Mouse (Mus musculus) intestine, postnatal 0 days (tissue): ENCODE results near the gene Polr3e. TPM values are rescaled to one million over a fixed set of nuclear protein-coding genes. Genes with fewer than 3 reads are reported as not detected.
A peak's percentile ranks its signal among the peaks of the same experiment; 100 is the strongest.
"Not testable (repeated sequence)": the region's sequence is repeated elsewhere in the genome, so short reads cannot be mapped to it uniquely, and the experiment has no call there.

Experiments
- ATAC-seq: fragments of 200-750 bp; cut with Nextera tagmentation; 2 replicates; pipeline ENCODE4 v1.8.0; 2017; ENCODE audit warnings: mild to moderate bottlenecking, moderate TSS enrichment, moderate library complexity
- H3K27ac ChIP-seq: fragments of 300-500 bp; sonication (generic); 2 replicates; pipeline ENCODE4 v1.5.1; 2014; ENCODE audit warnings: mild to moderate bottlenecking, low read depth, low read length, moderate library complexity
- H3K27me3 ChIP-seq: fragments of 300-500 bp; sonication (generic); replicated peaks from 2 replicates; pipeline ENCODE4 v1.6.1; 2014; ENCODE audit warnings: low read length, mixed read lengths; ENCODE audit not compliant: control insufficient read depth, insufficient read depth
- H3K36me3 ChIP-seq: fragments of 300-500 bp; sonication (generic); 2 replicates; pipeline ENCODE4 v1.6.1; 2014; ENCODE audit warnings: mild to moderate bottlenecking, moderate library complexity; ENCODE audit not compliant: control insufficient read depth, insufficient read depth
- H3K4me1 ChIP-seq: fragments of 300-500 bp; sonication (generic); replicated peaks from 2 replicates; pipeline ENCODE4 v1.6.1; 2014; ENCODE audit warnings: antibody characterized with exemption, low read length, mixed read lengths; ENCODE audit not compliant: control insufficient read depth, insufficient read depth
- H3K4me2 ChIP-seq: fragments of 300-500 bp; sonication (generic); replicated peaks from 2 replicates; pipeline ENCODE4 v1.6.1; 2014; ENCODE audit warnings: low read depth, mild to moderate bottlenecking, moderate library complexity
- H3K4me3 ChIP-seq: fragments of 300-500 bp; sonication (generic); 2 replicates; pipeline ENCODE4 v1.5.1; 2014; ENCODE audit warnings: low read depth, low read length
- H3K9ac ChIP-seq: fragments of 300-500 bp; sonication (generic); 2 replicates; pipeline ENCODE4 v1.6.1; 2014; ENCODE audit warnings: mild to moderate bottlenecking, low read depth, low read length
- H3K9me3 ChIP-seq: fragments of 300-500 bp; sonication (generic); 2 replicates; pipeline ENCODE4 v1.6.1; 2016; ENCODE audit warnings: mixed run types; ENCODE audit not compliant: control insufficient read depth
- CTCF ChIP-seq: sonication (generic); IDR thresholded peaks from 2 replicates; pipeline ENCODE4 v1.5.1; 2016; ENCODE audit warnings: low read depth, mild to moderate bottlenecking, control low read depth, antibody characterized with exemption, moderate library complexity
- WGBS: fragments of 180-500 bp; shearing (Covaris S2); extraction: QIAGEN DNeasy Blood & Tissue Kit; methylation state at CpG from one replicate; pipeline ENCODE4 v1.1.7; 2014; 5-methylcytosine and 5-hydroxymethylcytosine counted together
- polyA plus RNA-seq: library from polyadenylated mRNA; unstranded; fragments of >200 nt; fragmentation: Nextera tagmentation; extraction: Ambion mirVana; gene quantifications from 2 replicates; pipeline ENCODE4 v1.2.1, GENCODE M21; 2015

Gene Polr3e
- polyA plus RNA-seq, 1 experiment from 2014 or later: 18.3 TPM

- Histone ChIP-seq H3K27ac (no peak overlapping the region), H3K9me3 (no peaks in the 10 kb centered on the region), H3K36me3 (peaks cover 73% of the 10 kb centered on the region), H3K4me2 (no peak overlapping the region), H3K27me3 (no peaks in the 10 kb centered on the region), H3K4me3 (no peak overlapping the region), H3K9ac (no peak overlapping the region), H3K4me1 (no peaks in the 10 kb centered on the region)
- WGBS: 90% methylated on average over 12 of the region's 12 CpGs
- no peak for TF ChIP-seq CTCF
- ATAC-seq: no peak
Measured at GRCm38 (mm10) chr7:120940343-120940742, 22.8 kb downstream of the Polr3e start.

- no peaks in the 10 kb centered on the region for H3K9me3 ChIP-seq
- peaks cover 69% of the 10 kb centered on the region for H3K36me3 ChIP-seq
- no peak overlapping the region for H3K27ac ChIP-seq
- no peaks in the 10 kb centered on the region for H3K4me1 ChIP-seq
- no peak overlapping the region for H3K4me2 ChIP-seq
- WGBS: 89% methylated on average over 6 of the region's 6 CpGs
- no peak overlapping the region for H3K9ac ChIP-seq
- no peaks in the 10 kb centered on the region for H3K27me3 ChIP-seq
- H3K4me3 ChIP-seq: no peak overlapping the region
- TF ChIP-seq CTCF: no peak
- ATAC-seq: no peak
Measured at GRCm38 (mm10) chr7:120941214-120941613, 23.7 kb downstream of the Polr3e start.

GRCm38 (mm10) chr7:120942506-120942905, 25.0 kb downstream of the Polr3e start:
- H3K4me2 ChIP-seq: no peak overlapping the region
- H3K36me3 ChIP-seq: peaks cover 60% of the 10 kb centered on the region
- no peaks in the 10 kb centered on the region for H3K9me3 ChIP-seq
- H3K9ac ChIP-seq: no peak overlapping the region
- ATAC-seq: no peak
- TF ChIP-seq CTCF: no peak
- no peaks in the 10 kb centered on the region for H3K27me3 ChIP-seq
- H3K4me1 ChIP-seq: no peaks in the 10 kb centered on the region
- no peak overlapping the region for H3K4me3 ChIP-seq
- 72% methylated on average over 1 of the region's 1 CpGs for WGBS
- no peak overlapping the region for H3K27ac ChIP-seq

GRCm38 (mm10) chr7:120943936-120944509, 26.5 kb downstream of the Polr3e start:
- 43% methylated on average over 7 of the region's 8 CpGs for WGBS
- peak overlapping the region; percentile 24; the same call in 1 of the 2 replicates for H3K27ac ChIP-seq
- H3K4me2 ChIP-seq: no peak overlapping the region
- no peaks in the 10 kb centered on the region for H3K9me3 ChIP-seq
- no peak overlapping the region for H3K9ac ChIP-seq
- H3K4me1 ChIP-seq: no peaks in the 10 kb centered on the region
- peaks cover 52% of the 10 kb centered on the region for H3K36me3 ChIP-seq
- H3K27me3 ChIP-seq: no peaks in the 10 kb centered on the region
- peak; percentile 56 for ATAC-seq
- no peak for TF ChIP-seq CTCF
- H3K4me3 ChIP-seq: no peak overlapping the region

- H3K4me1 ChIP-seq, H3K9ac ChIP-seq, H3K4me2 ChIP-seq, H3K9me3 ChIP-seq, H3K4me3 ChIP-seq, ATAC-seq, H3K27me3 ChIP-seq, H3K27ac ChIP-seq: not testable (repeated sequence)
- 85% methylated on average over 7 of the region's 7 CpGs for WGBS
- H3K36me3 ChIP-seq: peaks cover 37% of the 10 kb centered on the region
Measured at GRCm38 (mm10) chr7:120953591-120953990, 36.0 kb downstream of the Polr3e start.

- H3K9me3 ChIP-seq: no peaks in the 10 kb centered on the region
- peaks cover 4% of the 10 kb centered on the region; the same call in 1 of the 2 replicates for H3K4me1 ChIP-seq
- 90% methylated on average over 2 of the region's 2 CpGs for WGBS
- H3K36me3 ChIP-seq: peaks cover 54% of the 10 kb centered on the region
- no peak overlapping the region for H3K4me3 ChIP-seq
- no peak overlapping the region for H3K4me2 ChIP-seq
- H3K27me3 ChIP-seq: no peaks in the 10 kb centered on the region
- ATAC-seq: no peak
- TF ChIP-seq CTCF: no peak
- H3K9ac ChIP-seq: no peak overlapping the region
- no peak overlapping the region for H3K27ac ChIP-seq
Measured at GRCm38 (mm10) chr7:120960116-120960515, 42.6 kb downstream of the Polr3e start.
